Mouse (Mus musculus) E14TG2a.4 (cell line): ENCODE data around the gene A530084C06Rik.

Experiments
- CTCF ChIP-seq: conservative IDR thresholded peaks from 2 replicates; pipeline ENCODE4 v1.5.1; 2014; ENCODE audit warnings: low read length
- POU5F1 ChIP-seq: IDR thresholded peaks from 2 replicates; pipeline ENCODE4 v1.6.1; 2014; ENCODE audit warnings: low read length, borderline replicate concordance

DNA sequence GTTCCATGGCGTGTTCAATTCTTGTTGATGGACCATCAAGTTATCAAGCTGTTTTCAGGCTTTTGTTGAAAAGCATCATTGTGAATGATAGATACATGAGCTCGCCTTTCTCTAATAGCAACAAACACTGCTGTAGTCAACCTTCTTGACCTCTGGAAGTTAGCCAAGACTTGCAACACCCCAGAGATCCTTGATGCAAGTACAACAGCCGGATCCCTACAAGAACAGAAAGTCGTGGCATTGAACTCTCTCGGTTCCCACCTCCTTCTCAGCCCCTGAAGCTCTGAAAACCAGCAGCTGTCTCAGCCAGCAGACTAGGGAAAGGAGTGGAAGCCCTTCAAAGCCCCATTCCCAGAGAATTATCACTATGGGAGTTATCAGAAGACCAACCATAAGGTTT lies 28.2 kb upstream of the A530084C06Rik start:
- TF ChIP-seq CTCF (no peak), POU5F1 (no peak)
